Mouse (Mus musculus): Measurements from ENCODE around the gene Comtd1. TPM values are rescaled to one million over a fixed set of nuclear protein-coding genes. Genes with fewer than 3 reads are reported as not detected.

Comtd1 gene
- polyA plus RNA-seq, 1 experiment, result 19.9 TPM

DNA sequence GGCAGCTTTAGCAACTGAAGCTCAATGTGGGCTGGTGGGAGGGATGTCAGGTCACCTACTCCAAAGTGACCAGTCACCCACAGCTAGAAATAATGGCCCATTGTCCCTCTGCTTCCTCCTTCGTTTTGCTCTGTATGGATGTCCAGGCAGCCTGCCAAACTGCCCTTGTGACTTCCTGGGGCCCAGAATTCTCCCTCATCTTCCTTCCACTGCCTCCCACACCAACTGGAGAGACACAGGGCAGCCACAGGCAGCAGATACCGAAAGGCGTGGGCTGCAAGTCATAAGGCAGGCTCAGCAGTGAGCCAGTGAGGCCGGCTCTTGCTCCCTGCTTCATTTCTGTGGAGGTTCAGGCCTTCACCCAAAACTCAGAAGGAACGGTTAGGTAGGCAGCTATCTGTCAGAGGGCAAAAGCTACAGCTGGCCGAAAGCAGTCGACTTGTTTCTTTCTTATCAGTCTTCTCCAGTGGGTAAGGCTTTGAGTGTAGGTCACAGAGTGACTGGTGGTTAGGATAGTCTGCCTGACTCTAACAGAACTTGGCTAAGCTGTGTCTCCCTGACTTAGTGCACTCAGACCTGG lies 25.9 kb downstream of the Comtd1 start:
- no peak overlapping the region for H3K4me3 ChIP-seq (ENCODE audit: control insufficient read depth, insufficient read depth, low read length)
- WGBS, result 44% methylated on average over 7 of the region's 7 CpGs
- no peaks in the 10 kb centered on the region for H3K4me1 ChIP-seq (replicated peaks; ENCODE audit: control insufficient read depth, insufficient read depth, low read length)

DNA sequence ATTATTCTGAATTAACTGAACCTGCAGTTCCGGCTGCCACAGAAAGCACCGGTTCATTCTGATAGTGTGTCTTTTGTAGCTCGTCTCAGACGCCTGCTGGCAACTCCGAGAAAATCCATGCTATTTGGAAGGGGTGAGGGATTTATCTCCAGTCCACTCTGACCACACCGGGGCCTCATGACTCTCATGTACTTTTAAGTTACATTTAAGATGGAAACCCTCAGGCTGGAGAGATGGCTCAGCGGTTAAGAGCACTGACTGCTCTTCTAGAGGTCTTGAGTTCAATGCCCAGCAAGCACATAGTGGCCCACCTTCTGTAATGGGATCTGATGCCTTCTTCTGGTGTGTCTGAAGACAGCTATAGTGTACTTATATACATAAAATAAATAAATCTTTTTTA lies 26.5 kb downstream of the Comtd1 start:
- no peak for DNase-seq
- H3K27me3 ChIP-seq (ENCODE audit: control insufficient read depth, insufficient read depth, low read length), result no peaks in the 10 kb centered on the region
- H3K4me3 ChIP-seq (ENCODE audit: control insufficient read depth, insufficient read depth, low read length), result no peak overlapping the region
- WGBS, result 96% methylated on average over 7 of the region's 7 CpGs
- H3K27ac ChIP-seq (ENCODE audit: control insufficient read depth, insufficient read depth, low read length), result no peak overlapping the region
- no peaks in the 10 kb centered on the region for H3K4me1 ChIP-seq (replicated peaks; ENCODE audit: control insufficient read depth, insufficient read depth, low read length)
- TF ChIP-seq CTCF (IDR thresholded peaks at IDR 0.05; ENCODE audit: borderline replicate concordance, control insufficient read depth, extremely low read depth, insufficient read depth, low read length, poor library complexity) (no peak), POLR2A (IDR thresholded peaks at IDR 0.05; ENCODE audit: control insufficient read depth, extremely low read depth, insufficient read depth, low read length, poor library complexity) (no peak)
- no peaks in the 10 kb centered on the region for H3K36me3 ChIP-seq (ENCODE audit: control insufficient read depth, insufficient read depth, low read length)

More for the DNA sequence above, 25.9 kb downstream of the Comtd1 start:
- Histone ChIP-seq H3K27me3 (ENCODE audit: control insufficient read depth, insufficient read depth, low read length) (no peaks in the 10 kb centered on the region), H3K27ac (ENCODE audit: control insufficient read depth, insufficient read depth, low read length) (no peak overlapping the region), H3K36me3 (ENCODE audit: control insufficient read depth, insufficient read depth, low read length) (no peaks in the 10 kb centered on the region)
- no peak for TF ChIP-seq CTCF (IDR thresholded peaks at IDR 0.05; ENCODE audit: borderline replicate concordance, control insufficient read depth, extremely low read depth, insufficient read depth, low read length, poor library complexity)
- no peak for TF ChIP-seq POLR2A (IDR thresholded peaks at IDR 0.05; ENCODE audit: control insufficient read depth, extremely low read depth, insufficient read depth, low read length, poor library complexity)
- no peak for DNase-seq

DNA sequence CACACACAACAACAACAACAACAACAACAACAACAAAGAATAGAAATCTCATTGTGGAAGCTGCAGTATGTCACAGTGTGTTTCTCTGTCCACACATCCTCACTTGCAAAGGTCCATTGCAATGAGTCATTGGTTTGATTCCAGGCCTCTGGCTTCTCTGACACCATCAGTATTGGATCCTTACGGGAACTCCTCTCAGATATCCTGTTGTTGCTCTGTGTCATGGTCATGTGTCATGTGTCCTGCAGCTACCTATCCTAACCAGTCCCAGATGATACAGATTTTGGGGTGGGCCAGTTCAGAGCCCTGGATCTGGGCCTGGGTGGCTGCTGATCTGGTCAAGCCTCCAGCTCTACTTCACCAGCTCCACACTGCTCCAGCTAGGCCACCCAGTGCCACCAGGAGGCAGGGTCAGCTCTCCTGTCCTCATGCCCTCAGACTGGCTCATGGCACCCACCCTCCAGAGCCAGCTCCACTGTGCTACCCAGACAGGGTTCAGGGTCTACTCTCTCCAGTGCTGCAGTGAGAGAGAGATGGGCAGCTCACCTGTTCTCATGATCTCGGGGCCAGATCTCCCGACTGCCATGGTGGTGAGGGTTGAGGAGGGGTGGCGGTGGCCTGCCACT lies 27.8 kb downstream of the Comtd1 start:
- WGBS, result over 99% methylated on average over 4 of the region's 4 CpGs

DNA sequence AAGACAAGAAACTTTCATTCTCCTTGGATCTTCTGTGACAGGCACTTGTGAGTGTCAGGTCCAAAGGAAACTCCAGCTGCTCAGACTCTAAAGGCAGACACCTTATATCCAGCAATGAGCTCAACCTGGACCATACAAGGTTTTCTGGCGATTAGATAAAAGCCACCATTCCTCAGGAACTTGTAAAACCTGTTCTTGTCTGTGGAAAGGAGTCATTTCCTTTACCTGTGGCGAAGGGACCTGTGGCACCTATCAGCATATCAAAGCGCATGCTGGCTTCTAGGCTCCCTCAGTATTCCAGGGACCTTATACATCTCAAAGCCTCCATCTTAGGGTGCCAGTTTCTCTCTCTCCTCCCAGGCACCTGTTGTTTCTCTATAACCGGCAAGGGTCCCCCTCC lies 31.3 kb downstream of the Comtd1 start:
- TF ChIP-seq POLR2A (IDR thresholded peaks at IDR 0.05; ENCODE audit: control insufficient read depth, extremely low read depth, insufficient read depth, low read length, poor library complexity), result no peak
- TF ChIP-seq CTCF (IDR thresholded peaks at IDR 0.05; ENCODE audit: borderline replicate concordance, control insufficient read depth, extremely low read depth, insufficient read depth, low read length, poor library complexity), result no peak
- WGBS, result 88% methylated on average over 4 of the region's 4 CpGs
- Histone ChIP-seq H3K36me3 (ENCODE audit: control insufficient read depth, insufficient read depth, low read length) (no peaks in the 10 kb centered on the region), H3K27ac (ENCODE audit: control insufficient read depth, insufficient read depth, low read length) (no peak overlapping the region), H3K27me3 (ENCODE audit: control insufficient read depth, insufficient read depth, low read length) (no peaks in the 10 kb centered on the region), H3K4me1 (replicated peaks; ENCODE audit: control insufficient read depth, insufficient read depth, low read length) (no peaks in the 10 kb centered on the region), H3K4me3 (ENCODE audit: control insufficient read depth, insufficient read depth, low read length) (no peak overlapping the region)
- no peak for DNase-seq

More for the DNA sequence above, 27.8 kb downstream of the Comtd1 start:
- TF ChIP-seq POLR2A (IDR thresholded peaks at IDR 0.05; ENCODE audit: control insufficient read depth, extremely low read depth, insufficient read depth, low read length, poor library complexity), result no peak
- H3K27ac ChIP-seq (ENCODE audit: control insufficient read depth, insufficient read depth, low read length), result no peak overlapping the region
- no peaks in the 10 kb centered on the region for H3K27me3 ChIP-seq (ENCODE audit: control insufficient read depth, insufficient read depth, low read length)
- no peaks in the 10 kb centered on the region for H3K36me3 ChIP-seq (ENCODE audit: control insufficient read depth, insufficient read depth, low read length)
- DNase-seq, result no peak
- no peak overlapping the region for H3K4me3 ChIP-seq (ENCODE audit: control insufficient read depth, insufficient read depth, low read length)
- H3K4me1 ChIP-seq (replicated peaks; ENCODE audit: control insufficient read depth, insufficient read depth, low read length), result no peaks in the 10 kb centered on the region

DNA sequence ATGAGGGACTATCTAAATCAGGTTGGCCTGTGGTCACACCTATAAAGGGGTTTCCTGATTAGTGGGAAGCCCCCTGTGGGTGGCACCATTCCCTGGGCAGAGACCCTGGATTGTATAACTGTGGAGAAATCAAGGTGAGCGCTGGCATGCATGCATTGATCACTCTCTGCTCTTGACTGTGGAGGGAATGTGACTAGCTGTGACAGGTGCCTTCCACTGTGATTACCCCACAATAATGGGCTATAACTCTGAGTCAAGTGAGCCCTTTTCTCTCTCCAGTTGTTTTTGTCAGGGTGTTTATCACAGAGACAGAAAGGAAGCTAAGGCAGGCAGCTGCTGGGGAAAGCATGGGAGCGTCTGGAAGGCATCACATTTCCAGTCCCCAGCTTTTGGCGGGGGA lies 32.5 kb downstream of the Comtd1 start:
- TF ChIP-seq POLR2A (IDR thresholded peaks at IDR 0.05; ENCODE audit: control insufficient read depth, extremely low read depth, insufficient read depth, low read length, poor library complexity), result no peak
- TF ChIP-seq CTCF (IDR thresholded peaks at IDR 0.05; ENCODE audit: borderline replicate concordance, control insufficient read depth, extremely low read depth, insufficient read depth, low read length, poor library complexity), result no peak
- H3K4me3 ChIP-seq (ENCODE audit: control insufficient read depth, insufficient read depth, low read length), result no peak overlapping the region
- DNase-seq, result no peak
- H3K4me1 ChIP-seq (replicated peaks; ENCODE audit: control insufficient read depth, insufficient read depth, low read length), result peaks cover 5% of the 10 kb centered on the region
- 93% methylated on average over 3 of the region's 3 CpGs for WGBS
- H3K27ac ChIP-seq (ENCODE audit: control insufficient read depth, insufficient read depth, low read length), result no peak overlapping the region
- H3K36me3 ChIP-seq (ENCODE audit: control insufficient read depth, insufficient read depth, low read length), result no peaks in the 10 kb centered on the region
- no peaks in the 10 kb centered on the region for H3K27me3 ChIP-seq (ENCODE audit: control insufficient read depth, insufficient read depth, low read length)

DNA sequence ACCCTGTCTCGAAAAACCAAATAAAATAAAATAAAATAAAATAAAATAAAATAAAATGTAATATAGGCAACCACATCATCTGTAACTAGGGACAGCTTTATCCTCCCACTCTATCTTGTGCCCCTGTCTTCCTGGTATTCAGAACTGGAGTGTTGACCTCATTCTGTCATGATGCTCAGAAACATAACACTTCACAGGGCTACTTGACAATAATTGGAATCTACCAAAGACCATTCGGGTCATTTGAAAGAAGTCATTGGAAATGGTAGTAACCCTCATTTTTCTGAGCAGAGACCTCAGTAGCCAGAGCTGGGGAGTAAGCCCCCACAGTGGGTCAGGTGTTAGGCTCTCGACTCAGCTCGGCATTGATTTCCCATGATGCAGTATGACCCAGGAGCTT lies 34.2 kb downstream of the Comtd1 start:
- WGBS, result 94% methylated on average over 4 of the region's 4 CpGs

More for the DNA sequence above, 34.2 kb downstream of the Comtd1 start:
- Histone ChIP-seq H3K4me3 (ENCODE audit: control insufficient read depth, insufficient read depth, low read length) (no peak overlapping the region), H3K4me1 (replicated peaks; ENCODE audit: control insufficient read depth, insufficient read depth, low read length) (peaks cover 6% of the 10 kb centered on the region), H3K27me3 (ENCODE audit: control insufficient read depth, insufficient read depth, low read length) (no peaks in the 10 kb centered on the region), H3K36me3 (ENCODE audit: control insufficient read depth, insufficient read depth, low read length) (no peaks in the 10 kb centered on the region), H3K27ac (ENCODE audit: control insufficient read depth, insufficient read depth, low read length) (no peak overlapping the region)
- no peak for DNase-seq
- no peak for TF ChIP-seq CTCF (IDR thresholded peaks at IDR 0.05; ENCODE audit: borderline replicate concordance, control insufficient read depth, extremely low read depth, insufficient read depth, low read length, poor library complexity)
- TF ChIP-seq POLR2A (IDR thresholded peaks at IDR 0.05; ENCODE audit: control insufficient read depth, extremely low read depth, insufficient read depth, low read length, poor library complexity), result no peak

Data from thymus, adult 2 months (tissue).